Mouse (Mus musculus) stomach, embryonic 15.5 days (tissue): ENCODE measurements at regions not wholly inside any gene's neighbourhood (a gene's known extent, or its start where the extent isn't known, plus 50 kb on each side); places are given as distances from the start of the nearest gene placed in this dataset.

ENCODE experiments used
- ATAC-seq: fragments of 200-750 bp; cut with Nextera tagmentation; 2 replicates; pipeline ENCODE4 v1.8.0; 2017; ENCODE audit warnings: low read depth, moderate number of reproducible peaks, moderate TSS enrichment; ENCODE audit not compliant: insufficient read depth, low FRiP score
- H3K27ac ChIP-seq: fragments of 300-500 bp; sonication (generic); 2 replicates; pipeline ENCODE4 v1.5.1; 2015; ENCODE audit warnings: mild to moderate bottlenecking, inconsistent platforms
- H3K27me3 ChIP-seq: fragments of 300-500 bp; sonication (generic); replicated peaks from 2 replicates; pipeline ENCODE4 v1.6.1; 2015; ENCODE audit warnings: inconsistent platforms
- H3K36me3 ChIP-seq: fragments of 300-500 bp; sonication (generic); 2 replicates; pipeline ENCODE4 v1.6.1; 2015; ENCODE audit warnings: inconsistent platforms
- H3K4me1 ChIP-seq: fragments of 300-500 bp; sonication (generic); 2 replicates; pipeline ENCODE4 v1.6.1; 2015; ENCODE audit warnings: inconsistent platforms
- H3K4me2 ChIP-seq: fragments of 300-500 bp; sonication (generic); 2 replicates; pipeline ENCODE4 v1.6.1; 2015; ENCODE audit warnings: mild to moderate bottlenecking, inconsistent platforms
- H3K4me3 ChIP-seq: fragments of 300-500 bp; sonication (generic); replicated peaks from 2 replicates; pipeline ENCODE4 v1.5.1; 2015; ENCODE audit warnings: inconsistent platforms
- H3K9ac ChIP-seq: fragments of 300-500 bp; sonication (generic); 2 replicates; pipeline ENCODE4 v1.6.1; 2015; ENCODE audit warnings: inconsistent platforms
- H3K9me3 ChIP-seq: fragments of 300-500 bp; sonication (generic); 2 replicates; pipeline ENCODE4 v1.6.1; 2016; ENCODE audit warnings: inconsistent platforms
- WGBS: fragments of 180-500 bp; shearing (Covaris S2); methylation state at CpG from one replicate; pipeline ENCODE4 v1.1.7; 2015; 5-methylcytosine and 5-hydroxymethylcytosine counted together

DNA sequence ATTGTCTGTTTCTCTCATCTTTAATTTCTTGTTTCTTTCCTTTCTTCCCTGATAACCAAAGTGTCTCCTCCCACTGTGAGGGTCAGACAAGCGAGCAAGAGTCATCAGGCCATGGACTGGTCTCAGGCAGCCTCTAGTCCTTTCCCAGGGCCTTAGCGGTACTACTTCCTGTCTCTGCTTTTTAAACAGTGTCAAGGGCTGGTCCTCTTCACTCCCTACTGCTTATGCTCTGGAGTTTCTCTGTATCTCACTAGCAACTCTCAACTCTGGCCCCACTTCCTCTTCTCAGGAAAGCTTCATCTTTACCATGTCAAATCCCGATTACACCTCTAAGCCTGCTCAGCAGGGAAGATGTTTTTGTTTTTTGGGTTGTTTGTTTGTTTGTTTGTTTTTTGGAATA lies 124.1 kb downstream of the Pten start:
- ATAC-seq: no peak
- H3K4me2 ChIP-seq: no peak overlapping the region
- H3K4me1 ChIP-seq: no peaks in the 10 kb centered on the region
- H3K9me3 ChIP-seq: no peaks in the 10 kb centered on the region
- no peaks in the 10 kb centered on the region for H3K27me3 ChIP-seq
- H3K9ac ChIP-seq: no peak overlapping the region
- H3K4me3 ChIP-seq: no peak overlapping the region
- 65% methylated on average over 3 of the region's 3 CpGs for WGBS
- no peaks in the 10 kb centered on the region for H3K36me3 ChIP-seq
- H3K27ac ChIP-seq: no peak overlapping the region

- no peak overlapping the region for H3K9ac ChIP-seq
- H3K27ac ChIP-seq: no peak overlapping the region
- no peaks in the 10 kb centered on the region for H3K36me3 ChIP-seq
- H3K4me2 ChIP-seq: no peak overlapping the region
- no peak for ATAC-seq
- H3K9me3 ChIP-seq: no peaks in the 10 kb centered on the region
- no peaks in the 10 kb centered on the region for H3K27me3 ChIP-seq
- WGBS: 52% methylated on average over 3 of the region's 3 CpGs
- H3K4me1 ChIP-seq: no peaks in the 10 kb centered on the region
- no peak overlapping the region for H3K4me3 ChIP-seq
These were observed 127.0 kb downstream of the Pten start for GRCm38 (mm10) chr19:32884279-32884678.

- Histone ChIP-seq H3K4me1 (no peaks in the 10 kb centered on the region), H3K27ac (no peak overlapping the region), H3K4me3 (no peak overlapping the region), H3K4me2 (no peak overlapping the region), H3K36me3 (no peaks in the 10 kb centered on the region), H3K9me3 (no peaks in the 10 kb centered on the region), H3K9ac (no peak overlapping the region), H3K27me3 (no peaks in the 10 kb centered on the region)
- ATAC-seq: no peak
- 49% methylated on average over 12 of the region's 12 CpGs for WGBS
These were observed 128.3 kb downstream of the Pten start for GRCm38 (mm10) chr19:32885481-32886131.

- WGBS: 70% methylated on average over 7 of the region's 7 CpGs
- ATAC-seq: no peak
- no peak overlapping the region for H3K9ac ChIP-seq
These were observed 129.9 kb downstream of the Pten start for GRCm38 (mm10) chr19:32887190-32887589.

GRCm38 (mm10) chr19:32888616-32889305 lies 131.5 kb downstream of the Pten start:
- Histone ChIP-seq H3K4me3 (no peak overlapping the region), H3K9ac (no peak overlapping the region), H3K27me3 (no peaks in the 10 kb centered on the region), H3K9me3 (no peaks in the 10 kb centered on the region), H3K36me3 (no peaks in the 10 kb centered on the region), H3K27ac (no peak overlapping the region), H3K4me1 (no peaks in the 10 kb centered on the region), H3K4me2 (no peak overlapping the region)
- ATAC-seq: no peak
- 53% methylated on average over 12 of the region's 12 CpGs for WGBS

More at GRCm38 (mm10) chr19:32887190-32887589, 129.9 kb downstream of the Pten start:
- Histone ChIP-seq H3K27ac (no peak overlapping the region), H3K4me3 (no peak overlapping the region), H3K27me3 (no peaks in the 10 kb centered on the region), H3K36me3 (no peaks in the 10 kb centered on the region), H3K4me1 (no peaks in the 10 kb centered on the region), H3K9me3 (no peaks in the 10 kb centered on the region), H3K4me2 (no peak overlapping the region)

GRCm38 (mm10) chr19:32890801-32891200 lies 133.5 kb downstream of the Pten start:
- H3K4me1 ChIP-seq: no peaks in the 10 kb centered on the region
- no peak overlapping the region for H3K9ac ChIP-seq
- H3K27me3 ChIP-seq: no peaks in the 10 kb centered on the region
- no peak overlapping the region for H3K4me2 ChIP-seq
- WGBS: 81% methylated on average over 6 of the region's 6 CpGs
- no peak overlapping the region for H3K4me3 ChIP-seq
- no peak overlapping the region for H3K27ac ChIP-seq
- no peaks in the 10 kb centered on the region for H3K36me3 ChIP-seq
- H3K9me3 ChIP-seq: no peaks in the 10 kb centered on the region
- no peak for ATAC-seq

DNA sequence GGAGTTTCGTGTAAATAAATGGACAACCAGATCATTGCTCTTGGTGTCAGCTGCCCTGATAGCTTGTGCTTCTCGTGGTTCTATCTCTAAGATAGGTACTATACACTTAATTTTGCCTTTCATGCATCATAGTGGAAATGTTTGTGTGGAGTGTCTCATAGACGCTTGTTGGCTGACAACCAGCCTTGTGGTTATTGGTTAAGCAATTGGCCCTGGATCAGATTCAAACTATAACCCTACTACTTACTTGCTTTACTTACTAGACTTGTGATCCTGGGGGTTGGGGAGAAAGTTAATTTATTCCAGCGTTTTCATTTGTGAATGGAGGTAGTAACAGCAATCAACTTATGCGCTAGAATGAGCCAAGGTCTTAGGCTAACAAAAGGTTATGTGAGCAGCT lies 135.2 kb downstream of the Pten start:
- Histone ChIP-seq H3K27ac (no peak overlapping the region), H3K4me1 (no peaks in the 10 kb centered on the region), H3K4me2 (no peak overlapping the region), H3K27me3 (no peaks in the 10 kb centered on the region), H3K9ac (no peak overlapping the region), H3K4me3 (no peak overlapping the region), H3K36me3 (no peaks in the 10 kb centered on the region), H3K9me3 (no peaks in the 10 kb centered on the region)
- WGBS: 80% methylated on average over 5 of the region's 5 CpGs
- ATAC-seq: no peak

- Histone ChIP-seq H3K27me3 (no peaks in the 10 kb centered on the region), H3K4me1 (peaks cover 9% of the 10 kb centered on the region), H3K27ac (no peak overlapping the region), H3K4me2 (no peak overlapping the region), H3K4me3 (no peak overlapping the region), H3K36me3 (no peaks in the 10 kb centered on the region), H3K9ac (no peak overlapping the region), H3K9me3 (no peaks in the 10 kb centered on the region)
- 36% methylated on average over 7 of the region's 7 CpGs for WGBS
- ATAC-seq: no peak
These were observed 146.3 kb downstream of the Pten start for GRCm38 (mm10) chr19:32903454-32904108.

GRCm38 (mm10) chr19:32904517-32904916 lies 147.2 kb downstream of the Pten start:
- no peak overlapping the region for H3K9ac ChIP-seq
- H3K4me3 ChIP-seq: no peak overlapping the region
- H3K4me2 ChIP-seq: no peak overlapping the region
- 65% methylated on average over 7 of the region's 7 CpGs for WGBS
- H3K27me3 ChIP-seq: no peaks in the 10 kb centered on the region
- no peak for ATAC-seq
- H3K27ac ChIP-seq: no peak overlapping the region
- H3K4me1 ChIP-seq: peaks cover 9% of the 10 kb centered on the region
- H3K9me3 ChIP-seq: no peaks in the 10 kb centered on the region
- no peaks in the 10 kb centered on the region for H3K36me3 ChIP-seq

- ATAC-seq: peak; percentile 84
These were observed 148.7 kb downstream of the Pten start for GRCm38 (mm10) chr19:32905901-32906431.

GRCm38 (mm10) chr19:32906820-32907219 lies 149.5 kb downstream of the Pten start:
- H3K9me3 ChIP-seq: no peaks in the 10 kb centered on the region
- H3K27ac ChIP-seq: no peak overlapping the region
- no peak overlapping the region for H3K4me3 ChIP-seq
- peaks cover 9% of the 10 kb centered on the region for H3K4me1 ChIP-seq
- no peaks in the 10 kb centered on the region for H3K27me3 ChIP-seq
- no peaks in the 10 kb centered on the region for H3K36me3 ChIP-seq
- H3K4me2 ChIP-seq: no peak overlapping the region
- WGBS: 77% methylated on average over 5 of the region's 5 CpGs
- H3K9ac ChIP-seq: no peak overlapping the region
- no peak for ATAC-seq

More at GRCm38 (mm10) chr19:32905901-32906431, 148.7 kb downstream of the Pten start:
- Histone ChIP-seq H3K36me3 (no peaks in the 10 kb centered on the region), H3K9me3 (no peaks in the 10 kb centered on the region), H3K4me3 (no peak overlapping the region), H3K27ac (no peak overlapping the region; the same call in 1 of the 2 replicates), H3K9ac (no peak overlapping the region), H3K4me1 (peaks cover 9% of the 10 kb centered on the region), H3K4me2 (peak overlapping the region; percentile 15; the same call in 1 of the 2 replicates), H3K27me3 (no peaks in the 10 kb centered on the region)
- WGBS: 34% methylated on average over 8 of the region's 8 CpGs

DNA sequence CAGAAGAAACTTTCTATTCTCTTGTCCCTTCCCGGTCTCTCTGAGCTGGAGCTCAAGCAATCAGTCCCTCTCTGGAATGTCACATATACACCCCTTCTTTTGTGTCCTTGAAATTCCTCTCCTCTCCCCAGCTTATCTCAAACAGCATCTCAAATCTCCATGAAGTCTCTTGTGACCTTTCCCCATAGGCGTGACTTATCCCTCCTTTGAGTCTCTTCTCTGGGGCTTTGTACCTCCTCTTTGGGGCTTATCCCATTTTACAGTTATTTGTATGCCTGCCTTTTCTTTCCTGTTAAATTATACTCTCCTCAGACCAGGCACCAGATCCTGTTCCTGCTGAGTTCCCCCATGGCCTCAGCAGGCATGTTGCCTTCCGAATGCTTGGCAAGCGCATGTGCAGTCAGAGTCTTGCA lies 152.8 kb downstream of the Pten start:
- H3K36me3 ChIP-seq: no peaks in the 10 kb centered on the region
- H3K9ac ChIP-seq: no peak overlapping the region
- no peaks in the 10 kb centered on the region for H3K27me3 ChIP-seq
- H3K27ac ChIP-seq: no peak overlapping the region
- H3K9me3 ChIP-seq: no peaks in the 10 kb centered on the region
- H3K4me1 ChIP-seq: no peaks in the 10 kb centered on the region; the same call in 1 of the 2 replicates
- no peak overlapping the region for H3K4me2 ChIP-seq
- 81% methylated on average over 4 of the region's 4 CpGs for WGBS
- ATAC-seq: no peak
- H3K4me3 ChIP-seq: no peak overlapping the region
